Mouse (Mus musculus): Measurements from ENCODE around the gene Fndc3b.

- TF ChIP-seq HCFC1 (IDR thresholded peaks at IDR 0.05; ENCODE audit: low read depth, low read length) (no peak), MEF2A (IDR thresholded peaks at IDR 0.05; ENCODE audit: borderline replicate concordance, low read depth, low read length) (no peak), CTCF (conservative IDR thresholded peaks at IDR 0.05 in 1 of 2, IDR thresholded peaks at IDR 0.05 in 1 of 2; ENCODE audit: low read depth in 2 of 2, low read length in 2 of 2) (no peak), EP300 (IDR thresholded peaks at IDR 0.05; ENCODE audit: low read length) (no peak), ZC3H11A (IDR thresholded peaks at IDR 0.05; ENCODE audit: low read depth, low read length) (no peak), USF2 (conservative IDR thresholded peaks at IDR 0.05; ENCODE audit: low read depth, low read length) (no peak), TCF12 (IDR thresholded peaks at IDR 0.05; ENCODE audit: low read depth, low read length) (no peak), POLR2A (IDR thresholded peaks at IDR 0.05; ENCODE audit: low read depth, low read length) (no peak), POLR2AphosphoS2 (IDR thresholded peaks at IDR 0.05; ENCODE audit: low read depth, low read length) (no peak), SIN3A (IDR thresholded peaks at IDR 0.05; ENCODE audit: low read length) (no peak), TBP (conservative IDR thresholded peaks at IDR 0.05; ENCODE audit: low read depth, low read length) (no peak), PAX5 (IDR thresholded peaks at IDR 0.05; ENCODE audit: low read length) (no peak), NELFE (IDR thresholded peaks at IDR 0.05; ENCODE audit: low read depth, low read length) (no peak), ZMIZ1 (IDR thresholded peaks at IDR 0.05; ENCODE audit: low read depth, low read length) (no peak)
Measured at GRCm38 (mm10) chr3:27416786-27417185, 294.3 kb downstream of the Fndc3b start.
